ENCODE assay signal across 21 mouse cellular contexts in the genomic region with DNA sequence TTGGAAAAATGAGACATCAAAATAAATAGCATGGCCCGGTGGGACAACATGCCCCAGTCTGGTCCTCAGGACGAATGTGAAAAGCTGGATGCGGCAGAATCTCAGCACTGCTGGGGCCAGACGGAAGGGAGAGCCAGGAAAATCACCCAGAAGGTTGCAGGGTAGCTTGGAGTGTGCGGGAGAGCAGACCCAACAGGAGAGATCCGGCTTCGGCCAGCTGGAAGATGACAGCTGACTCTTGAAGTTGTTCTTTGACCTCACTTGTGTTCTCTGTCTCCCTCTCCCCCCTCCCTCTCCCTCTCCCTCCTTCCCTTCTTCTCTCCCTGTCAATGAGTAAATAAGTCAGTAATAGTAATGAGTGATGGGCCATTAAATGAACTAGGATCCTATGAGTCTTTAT. TPM values are rescaled to one million over a fixed set of nuclear protein-coding genes. Genes with fewer than 3 reads are reported as not detected.
DNase-seq lines count a peak whose midpoint lies in the region; ATAC-seq and TF ChIP-seq lines count a peak whose summit lies in the region.
"Had no signal": no experiment of that assay in that cellular context is flagged by ENCODE, and none has a peak within 500 bp of the region (broad histone marks: within the 10 kb centered on the region; RNA-seq: fewer than 3 reads in every experiment).

No protein-coding gene starts in this region.

- H3K9me3 ChIP-seq in lung, postnatal 0 days (ENCODE audit: low read length): no peaks in the 10 kb centered on the region
- H3K9me3 ChIP-seq in embryonic facial prominence, embryonic 10.5 days: no peaks in the 10 kb centered on the region
- H3K9me3 ChIP-seq: embryonic facial prominence, embryonic 13.5 days; midbrain, embryonic 10.5 days had no signal

- peak; percentile 51; the same call in 1 of the 2 replicates for ATAC-seq in lung, postnatal 0 days
- ATAC-seq: forebrain, embryonic 14.5 days had no signal

- no peak overlapping the region for H3K27ac ChIP-seq in lung, postnatal 0 days (ENCODE audit: low read length)
- no peak overlapping the region for H3K27ac ChIP-seq in embryonic facial prominence, embryonic 10.5 days (replicated peaks)
- H3K27ac ChIP-seq: embryonic facial prominence, embryonic 13.5 days; heart, adult 2 months; macrophage; midbrain, embryonic 10.5 days; stomach, postnatal 0 days had no signal

- no peak overlapping the region for H3K4me2 ChIP-seq in lung, postnatal 0 days (replicated peaks; ENCODE audit: low read depth, low read length)
- H3K4me2 ChIP-seq: embryonic facial prominence, embryonic 13.5 days; liver, embryonic 11.5 days had no signal

- H3K36me3 ChIP-seq in lung, postnatal 0 days (ENCODE audit: insufficient read depth, low read length): no peaks in the 10 kb centered on the region
- H3K36me3 ChIP-seq in embryonic facial prominence, embryonic 10.5 days (replicated peaks): no peaks in the 10 kb centered on the region
- H3K36me3 ChIP-seq: embryonic facial prominence, embryonic 13.5 days; midbrain, embryonic 10.5 days had no signal

- peaks cover 3% of the 10 kb centered on the region; the same call in 1 of the 2 replicates for H3K4me1 ChIP-seq in lung, adult 2 months (ENCODE audit: control insufficient read depth, insufficient read depth, low read length)
- H3K4me1 ChIP-seq in lung, postnatal 0 days (ENCODE audit: insufficient read depth, low read depth, low read length): no peaks in the 10 kb centered on the region
- peaks cover 14% of the 10 kb centered on the region for H3K4me1 ChIP-seq in embryonic facial prominence, embryonic 10.5 days
- H3K4me1 ChIP-seq: embryonic facial prominence, embryonic 13.5 days; midbrain, embryonic 10.5 days had no signal

- H3K9ac ChIP-seq in lung, postnatal 0 days (replicated peaks; ENCODE audit: low read depth): no peak overlapping the region
- H3K9ac ChIP-seq: embryonic facial prominence, embryonic 13.5 days had no signal

- peak; percentile 15 to 33 for DNase-seq in lung, adult 18-20 months
- DNase-seq in lung, adult 2 months: no peak
- peak; percentile 82 for DNase-seq in kidney, postnatal 10 days
- DNase-seq in lung, postnatal 0 days (ENCODE audit: low spot score): peak; percentile 47
- DNase-seq in spleen, adult 18-20 months: no peak
- no peak for DNase-seq in embryonic facial prominence, embryonic 10.5 days (ENCODE audit: low spot score)
- no peak for DNase-seq in thymus, postnatal 25 days
- DNase-seq in MN1 (ENCODE audit: low spot score): no peak
- DNase-seq: adrenal gland, adult 2 months; B cell, adult 2 months; cerebellum, adult 9-10 months; gastrocnemius, postnatal 14 days; heart, adult 2 months; layer of hippocampus, adult 9-11 months; right cerebral cortex, postnatal 25 days had no signal

- no peak for TF ChIP-seq EP300 in lung, postnatal 0 days (IDR thresholded peaks at IDR 0.05)

- no peak for TF ChIP-seq POLR2A in lung, adult 2 months (IDR thresholded peaks at IDR 0.05; ENCODE audit: borderline replicate concordance, extremely low read depth, low read depth, low read length)

- H3K27me3 ChIP-seq in lung, postnatal 0 days (replicated peaks; ENCODE audit: insufficient read depth, low read length): no peaks in the 10 kb centered on the region
- no peaks in the 10 kb centered on the region for H3K27me3 ChIP-seq in embryonic facial prominence, embryonic 10.5 days (replicated peaks; ENCODE audit: low read depth, poor library complexity, severe bottlenecking)
- H3K27me3 ChIP-seq: embryonic facial prominence, embryonic 13.5 days had no signal

- WGBS in lung, adult 2 months: 53% methylated on average over 7 of the region's 7 CpGs
- 49% methylated on average over 7 of the region's 7 CpGs for WGBS in lung, postnatal 0 days
- 79% methylated on average over 7 of the region's 7 CpGs for WGBS in embryonic facial prominence, embryonic 10.5 days

- no peak overlapping the region for H3K4me3 ChIP-seq in lung, adult 2 months (replicated peaks; ENCODE audit: extremely low read depth, low read depth, low read length)
- H3K4me3 ChIP-seq in lung, postnatal 0 days (ENCODE audit: low read depth, low read length): no peak overlapping the region
- H3K4me3 ChIP-seq in embryonic facial prominence, embryonic 10.5 days: no peak overlapping the region
- H3K4me3 ChIP-seq: embryonic facial prominence, embryonic 13.5 days; heart, adult 2 months; midbrain, embryonic 10.5 days had no signal

- TF ChIP-seq CTCF in lung, adult 2 months (IDR thresholded peaks at IDR 0.05; ENCODE audit: insufficient read depth, low read length): no peak
- no peak for TF ChIP-seq CTCF in lung, postnatal 0 days (IDR thresholded peaks at IDR 0.05)

RNA-seq across cellular contexts. Expression of gene Osbpl6, which starts 27.9 kb away (rescaled TPM):
- polyA plus RNA-seq in lung, adult 2 months (2012; rRNA removed): 64.5 and 74.9 TPM in 2 replicates
- 46.7 and 60.1 TPM in 2 replicates for polyA plus RNA-seq in lung, postnatal 0 days (2015; fragmentation: Nextera tagmentation; extraction: Ambion mirVana)
- polyA plus RNA-seq in embryonic facial prominence, embryonic 10.5 days (2016; fragmentation: Nextera tagmentation; extraction: Ambion mirVana): 13.5 and 15.4 TPM in 2 replicates
- polyA plus RNA-seq: macrophage had no signal

Comparison
In these comparisons a context has a peak if more than half of its experiments do, and no peak if none do; other contexts are left out.
1. DNase-seq: peak in lung, adult 18-20 months (2 of 2), kidney, postnatal 10 days (single experiment) and lung, postnatal 0 days (single experiment); none in lung, adult 2 months (single experiment), spleen, adult 18-20 months (0 of 2), embryonic facial prominence, embryonic 10.5 days (single experiment), thymus, postnatal 25 days (single experiment) and MN1 (single experiment).